Mouse (Mus musculus): ENCODE measurements around the gene Plch2. TPM values are rescaled to one million over a fixed set of nuclear protein-coding genes. Genes with fewer than 3 reads are reported as not detected.

The Plch2 gene
- polyA plus RNA-seq, 1 experiment, result 28.1 TPM

DNA sequence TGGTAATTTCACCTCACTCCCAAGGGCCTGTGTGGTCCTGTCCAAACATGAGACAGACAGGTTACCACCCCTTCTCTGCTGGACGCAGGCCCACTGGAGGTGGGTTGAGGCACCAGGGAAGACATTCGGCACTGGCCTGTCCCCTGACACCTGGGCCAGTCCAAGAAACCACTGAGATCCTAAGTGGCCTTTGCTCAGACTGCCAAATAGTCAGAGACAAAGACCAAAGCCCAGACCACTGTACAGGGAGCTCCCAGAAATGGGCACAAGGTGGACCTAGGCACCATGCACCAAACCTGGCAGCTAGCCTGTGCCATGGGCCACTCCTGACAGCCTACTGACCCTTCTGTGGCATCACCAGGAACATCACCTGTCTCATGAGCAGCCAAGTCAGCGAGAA, 47.4 kb downstream of the Plch2 start:
- H3K36me3 ChIP-seq (ENCODE audit: control insufficient read depth, insufficient read depth, low read length), result no peaks in the 10 kb centered on the region; the same call in 1 of the 2 replicates
- TF ChIP-seq CTCF (IDR thresholded peaks at IDR 0.05; ENCODE audit: extremely low read depth, insufficient read length, insufficient replicate concordance, low read depth, low read length) (no peak), POLR2A (IDR thresholded peaks at IDR 0.05; ENCODE audit: low read depth, low read length) (no peak)
- H3K27ac ChIP-seq (ENCODE audit: insufficient read depth, low read depth, low read length), result no peak overlapping the region
- no peaks in the 10 kb centered on the region for H3K27me3 ChIP-seq (ENCODE audit: control insufficient read depth, insufficient read depth, low read length)
- WGBS, result 81% methylated on average over 3 of the region's 3 CpGs
- H3K4me1 ChIP-seq (ENCODE audit: control insufficient read depth, insufficient read depth, insufficient read length, low read length), result no peaks in the 10 kb centered on the region
- H3K4me3 ChIP-seq (ENCODE audit: low read depth, low read length), result no peak overlapping the region

- H3K36me3 ChIP-seq (ENCODE audit: control insufficient read depth, insufficient read depth, low read length), result no peaks in the 10 kb centered on the region; the same call in 1 of the 2 replicates
- H3K4me3 ChIP-seq (ENCODE audit: low read depth, low read length), result no peak overlapping the region
- no peak for TF ChIP-seq POLR2A (IDR thresholded peaks at IDR 0.05; ENCODE audit: low read depth, low read length)
- no peaks in the 10 kb centered on the region for H3K27me3 ChIP-seq (ENCODE audit: control insufficient read depth, insufficient read depth, low read length)
- H3K4me1 ChIP-seq (ENCODE audit: control insufficient read depth, insufficient read depth, insufficient read length, low read length), result no peaks in the 10 kb centered on the region
- H3K27ac ChIP-seq (ENCODE audit: insufficient read depth, low read depth, low read length), result no peak overlapping the region
Observed at GRCm38 (mm10) chr4:155008075-155008474, 48.5 kb downstream of the Plch2 start.

- Histone ChIP-seq H3K4me1 (ENCODE audit: control insufficient read depth, insufficient read depth, insufficient read length, low read length) (no peaks in the 10 kb centered on the region), H3K27me3 (ENCODE audit: control insufficient read depth, insufficient read depth, low read length) (no peaks in the 10 kb centered on the region), H3K27ac (ENCODE audit: insufficient read depth, low read depth, low read length) (no peak overlapping the region), H3K4me3 (ENCODE audit: low read depth, low read length) (no peak overlapping the region), H3K36me3 (ENCODE audit: control insufficient read depth, insufficient read depth, low read length) (no peaks in the 10 kb centered on the region; the same call in 1 of the 2 replicates)
- 60% methylated on average over 3 of the region's 3 CpGs for WGBS
- TF ChIP-seq CTCF (IDR thresholded peaks at IDR 0.05; ENCODE audit: extremely low read depth, insufficient read length, insufficient replicate concordance, low read depth, low read length), result no peak
- no peak for TF ChIP-seq POLR2A (IDR thresholded peaks at IDR 0.05; ENCODE audit: low read depth, low read length)
Observed at GRCm38 (mm10) chr4:155007641-155008040, 48.9 kb downstream of the Plch2 start.

DNA sequence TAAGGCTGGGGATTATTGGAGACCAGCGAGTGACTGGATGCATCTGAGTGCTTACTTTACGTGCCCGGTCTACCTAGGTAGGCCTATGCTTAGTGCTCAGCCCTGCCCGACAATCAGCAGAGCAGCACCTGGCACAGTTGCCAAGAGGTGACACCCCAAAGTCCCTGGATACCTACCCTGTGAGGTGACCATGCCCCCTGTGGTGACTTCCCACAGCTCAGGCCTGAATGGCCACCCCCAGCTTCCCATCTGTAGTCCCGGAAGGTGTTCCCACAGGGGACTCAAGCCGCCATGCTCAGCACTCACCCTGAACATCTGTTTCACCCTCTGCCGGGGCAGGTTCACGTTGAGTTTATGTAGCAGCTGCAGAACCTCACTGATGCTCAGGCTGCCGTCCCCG, 50.3 kb downstream of the Plch2 start:
- no peaks in the 10 kb centered on the region for H3K27me3 ChIP-seq (ENCODE audit: control insufficient read depth, insufficient read depth, low read length)
- H3K36me3 ChIP-seq (ENCODE audit: control insufficient read depth, insufficient read depth, low read length), result no peaks in the 10 kb centered on the region; the same call in 1 of the 2 replicates
- no peaks in the 10 kb centered on the region for H3K4me1 ChIP-seq (ENCODE audit: control insufficient read depth, insufficient read depth, insufficient read length, low read length)
- no peak for TF ChIP-seq POLR2A (IDR thresholded peaks at IDR 0.05; ENCODE audit: low read depth, low read length)
- TF ChIP-seq CTCF (IDR thresholded peaks at IDR 0.05; ENCODE audit: extremely low read depth, insufficient read length, insufficient replicate concordance, low read depth, low read length), result no peak
- no peak overlapping the region for H3K4me3 ChIP-seq (ENCODE audit: low read depth, low read length)
- 75% methylated on average over 10 of the region's 10 CpGs for WGBS
- H3K27ac ChIP-seq (ENCODE audit: insufficient read depth, low read depth, low read length), result no peak overlapping the region

DNA sequence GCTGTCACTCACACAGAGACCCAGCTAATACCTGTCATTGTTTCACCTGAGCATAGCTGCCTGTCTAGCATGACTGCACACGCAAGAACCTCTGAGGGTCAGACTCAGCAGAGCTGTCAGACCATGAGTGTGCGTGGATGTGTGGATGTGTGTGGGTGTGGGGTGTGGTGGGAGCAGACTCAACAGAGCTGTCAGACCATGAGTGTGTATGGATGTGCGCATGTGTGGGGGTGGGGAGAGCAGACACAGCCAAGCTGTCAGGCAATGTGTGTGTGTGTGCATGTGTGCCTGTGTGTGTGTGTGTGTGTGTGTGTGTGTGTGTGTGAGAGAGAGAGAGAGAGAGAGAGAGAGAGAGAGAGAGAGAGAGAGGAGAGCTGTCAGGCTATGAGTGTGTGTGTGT, 51.3 kb downstream of the Plch2 start:
- Histone ChIP-seq H3K27ac (ENCODE audit: insufficient read depth, low read depth, low read length) (no peak overlapping the region), H3K36me3 (ENCODE audit: control insufficient read depth, insufficient read depth, low read length) (peaks cover 1% of the 10 kb centered on the region; the same call in 1 of the 2 replicates), H3K27me3 (ENCODE audit: control insufficient read depth, insufficient read depth, low read length) (no peaks in the 10 kb centered on the region), H3K4me3 (ENCODE audit: low read depth, low read length) (no peak overlapping the region), H3K4me1 (ENCODE audit: control insufficient read depth, insufficient read depth, insufficient read length, low read length) (no peaks in the 10 kb centered on the region)
- TF ChIP-seq CTCF (IDR thresholded peaks at IDR 0.05; ENCODE audit: extremely low read depth, insufficient read length, insufficient replicate concordance, low read depth, low read length) (no peak), POLR2A (IDR thresholded peaks at IDR 0.05; ENCODE audit: low read depth, low read length) (no peak)
- WGBS, result 92% methylated on average over 3 of the region's 3 CpGs

GRCm38 (mm10) chr4:154999379-154999778, 57.2 kb downstream of the Plch2 start:
- Histone ChIP-seq H3K4me1 (ENCODE audit: control insufficient read depth, insufficient read depth, insufficient read length, low read length) (no peaks in the 10 kb centered on the region), H3K27ac (ENCODE audit: insufficient read depth, low read depth, low read length) (no peak overlapping the region), H3K4me3 (ENCODE audit: low read depth, low read length) (no peak overlapping the region), H3K27me3 (ENCODE audit: control insufficient read depth, insufficient read depth, low read length) (no peaks in the 10 kb centered on the region), H3K36me3 (ENCODE audit: control insufficient read depth, insufficient read depth, low read length) (peaks cover 16% of the 10 kb centered on the region)
- 80% methylated on average over 5 of the region's 5 CpGs for WGBS
- TF ChIP-seq CTCF (IDR thresholded peaks at IDR 0.05; ENCODE audit: extremely low read depth, insufficient read length, insufficient replicate concordance, low read depth, low read length), result no peak
- TF ChIP-seq POLR2A (IDR thresholded peaks at IDR 0.05; ENCODE audit: low read depth, low read length), result no peak

DNA sequence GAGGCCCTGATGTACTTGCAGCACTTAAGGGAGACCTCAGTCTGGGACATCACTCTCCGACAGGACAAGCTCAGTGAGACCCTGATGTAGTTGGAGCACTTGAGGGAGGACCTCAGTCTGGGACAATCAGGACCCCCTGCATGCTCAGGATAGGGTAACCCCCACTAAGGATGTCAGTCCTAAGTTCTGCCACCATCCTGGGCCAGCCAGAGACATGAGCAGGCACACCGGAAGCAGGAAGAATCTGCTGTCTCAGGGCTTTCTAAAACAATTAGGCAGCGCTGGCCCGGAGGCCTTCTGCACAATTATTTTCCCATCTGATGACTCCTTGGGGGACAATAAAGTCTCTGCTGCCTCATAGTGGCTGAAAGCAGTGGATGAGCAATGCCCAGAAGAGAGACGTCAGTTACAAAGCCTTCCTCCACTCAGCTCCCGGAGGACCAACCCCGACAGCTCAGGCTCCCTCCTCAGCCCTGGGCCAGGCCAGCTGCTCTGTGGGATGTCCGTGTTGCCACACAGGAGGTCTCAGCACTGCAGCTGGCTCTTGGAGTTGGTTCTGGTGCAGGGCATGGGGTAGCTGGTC, 59.9 kb downstream of the Plch2 start:
- no peak overlapping the region for H3K27ac ChIP-seq (ENCODE audit: insufficient read depth, low read depth, low read length)
- peaks cover 16% of the 10 kb centered on the region for H3K36me3 ChIP-seq (ENCODE audit: control insufficient read depth, insufficient read depth, low read length)
- H3K27me3 ChIP-seq (ENCODE audit: control insufficient read depth, insufficient read depth, low read length), result no peaks in the 10 kb centered on the region
- H3K4me3 ChIP-seq (ENCODE audit: low read depth, low read length), result no peak overlapping the region
- 72% methylated on average over 8 of the region's 8 CpGs for WGBS
- TF ChIP-seq POLR2A (IDR thresholded peaks at IDR 0.05; ENCODE audit: low read depth, low read length), result no peak
- no peak for TF ChIP-seq CTCF (IDR thresholded peaks at IDR 0.05; ENCODE audit: extremely low read depth, insufficient read length, insufficient replicate concordance, low read depth, low read length)
- H3K4me1 ChIP-seq (ENCODE audit: control insufficient read depth, insufficient read depth, insufficient read length, low read length), result no peaks in the 10 kb centered on the region
